ENCODE assay signal across 7 mouse cellular contexts in the genomic region with DNA sequence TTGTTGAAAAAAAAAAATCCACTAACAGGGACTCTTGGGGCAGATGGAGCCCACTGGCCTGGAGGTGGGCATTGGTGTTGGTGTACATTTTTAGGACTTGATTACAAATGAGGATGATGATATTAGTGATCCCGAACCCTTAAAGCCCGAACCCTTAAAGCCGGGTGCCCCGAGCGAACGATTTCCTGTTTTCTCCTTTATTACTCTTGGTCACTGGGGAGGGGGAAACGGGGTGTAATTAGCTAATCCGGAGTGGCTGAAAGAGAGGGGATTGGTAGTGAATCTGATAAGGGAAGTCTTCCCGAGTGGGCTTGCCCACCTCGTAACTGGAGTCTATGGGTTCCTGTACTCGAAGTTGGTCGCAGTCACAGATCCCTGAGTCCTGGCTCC. TPM values are rescaled to one million over a fixed set of nuclear protein-coding genes. Genes with fewer than 3 reads are reported as not detected.
A peak's percentile ranks its signal among the peaks of the same experiment; 100 is the strongest.
DNase-seq lines count a peak whose midpoint lies in the region; ATAC-seq lines count a peak whose summit lies in the region.

No protein-coding gene starts in this region.

- under 1% methylated on average over 12 of the region's 12 CpGs for WGBS in heart, embryonic 16.5 days
- whole genome bisulfite sequencing in limb, embryonic 15.5 days = under 1% methylated on average over 12 of the region's 12 CpGs

- H3K27me3 ChIP-seq in heart, embryonic 16.5 days (ENCODE audit: control insufficient read depth, insufficient read depth, low read length) = no peaks in the 10 kb centered on the region
- no peaks in the 10 kb centered on the region for H3K27me3 ChIP-seq in limb, embryonic 15.5 days

- H3K9ac ChIP-seq in heart, embryonic 16.5 days (ENCODE audit: low read length) = peak overlapping the region; percentile 96
- peak overlapping the region; percentile 98 for H3K9ac ChIP-seq in limb, embryonic 15.5 days

- H3K4me3 ChIP-seq in heart, embryonic 16.5 days (ENCODE audit: low read length) = peak overlapping the region; percentile 88
- H3K4me3 ChIP-seq in limb, embryonic 15.5 days = peak overlapping the region; percentile 86

- no peaks in the 10 kb centered on the region for H3K9me3 ChIP-seq in heart, embryonic 16.5 days (replicated peaks; ENCODE audit: control insufficient read depth, low read length)
- H3K9me3 ChIP-seq in limb, embryonic 15.5 days = no peaks in the 10 kb centered on the region

- no peaks in the 10 kb centered on the region for H3K36me3 ChIP-seq in heart, embryonic 16.5 days (ENCODE audit: control insufficient read depth, insufficient read depth)
- no peaks in the 10 kb centered on the region for H3K36me3 ChIP-seq in limb, embryonic 15.5 days

- no peak for ATAC-seq in heart, embryonic 16.5 days (replicated peaks; ENCODE audit: extremely low read depth, insufficient read depth, low FRiP score)
- no peak for ATAC-seq in limb, embryonic 15.5 days (ENCODE audit: insufficient number of reproducible peaks, low FRiP score, low TSS enrichment, low read depth)
- ATAC-seq in inflammation-experienced regulatory T-cells, adult 6 months = no peak

- H3K4me1 ChIP-seq in heart, embryonic 16.5 days (ENCODE audit: control insufficient read depth, insufficient read depth, low read length) = peaks cover 26% of the 10 kb centered on the region
- peaks cover 5% of the 10 kb centered on the region; the same call in 1 of the 2 replicates for H3K4me1 ChIP-seq in limb, embryonic 15.5 days

- H3K4me2 ChIP-seq in heart, embryonic 16.5 days (ENCODE audit: low read depth, low read length) = peak overlapping the region; percentile 77
- H3K4me2 ChIP-seq in limb, embryonic 15.5 days = peak overlapping the region; percentile 61

- peak; percentile 6 to 25 for DNase-seq in spleen, adult 18-20 months
- no peak for DNase-seq in spleen, postnatal 14 days (ENCODE audit: low spot score in 2 of 2)
- peak; percentile 25 for DNase-seq in c-Kit-negative CD71-positive TER-119-positive erythroid progenitor cells, embryonic 14.5 days (ENCODE audit: low read depth, low spot score)
- DNase-seq in neural tube, embryonic 10.5 days (ENCODE audit: extremely low spot score, low spot score) = peak; percentile 48

- peak overlapping the region; percentile 99 for H3K27ac ChIP-seq in heart, embryonic 16.5 days (ENCODE audit: low read length)
- peak overlapping the region; percentile 98 for H3K27ac ChIP-seq in limb, embryonic 15.5 days

RNA-seq across cellular contexts. Expression of gene Ppp1r12a, which starts 1.0 kb away (rescaled TPM):
- polyA plus RNA-seq in heart, embryonic 16.5 days (2015; fragmentation: Nextera tagmentation; extraction: Ambion mirVana) = 91.0 and 95.4 TPM in 2 replicates
- 72.2 and 80.9 TPM in 2 replicates for polyA plus RNA-seq in limb, embryonic 15.5 days (2015; fragmentation: Nextera tagmentation; extraction: Ambion mirVana)
- 100 to 1,000 TPM; 251 to 307 (median 255) TPM for polyA plus RNA-seq in inflammation-experienced regulatory T-cells, adult 6 months (2017; shearing (Covaris generic))

Comparison
In these comparisons a context has a peak if more than half of its experiments do, and no peak if none do; other contexts are left out.
1. DNase-seq: peak in spleen, adult 18-20 months (2 of 2), c-Kit-negative CD71-positive TER-119-positive erythroid progenitor cells, embryonic 14.5 days (single experiment) and neural tube, embryonic 10.5 days (single experiment); none in spleen, postnatal 14 days (0 of 2).